Mouse (Mus musculus) frontal cortex, postnatal 14 days (tissue): ENCODE data around the gene Vmn2r3.
"Not testable (repeated sequence)": the region's sequence is repeated elsewhere in the genome, so short reads cannot be mapped to it uniquely, and the experiment has no call there.

Source experiments
- DNase-seq, 2 experiments: peaks; one replicate each; pipeline ENCODE4 v3.0.0; 2022; ENCODE audit warnings: low spot score in 2 of 2

Vmn2r3 gene

GRCm38 (mm10) chr3:64289609-64290008 lies at the start of gene Vmn2r3:
TSS of gene Vmn2r3 (minus strand) at chr3:64289709.
- DNase-seq, result no peak

GRCm38 (mm10) chr3:64332548-64332947 lies 43.0 kb upstream of the Vmn2r3 start:
- no peak for DNase-seq

- no peak for DNase-seq
Measured at GRCm38 (mm10) chr3:64321824-64322223, 32.3 kb upstream of the Vmn2r3 start.

- no peak for DNase-seq
Measured at GRCm38 (mm10) chr3:64306799-64307198, 17.3 kb upstream of the Vmn2r3 start.

GRCm38 (mm10) chr3:64265762-64266112 lies 23.8 kb downstream of the Vmn2r3 start:
- no peak for DNase-seq

- DNase-seq, result not testable (repeated sequence)
Measured at GRCm38 (mm10) chr3:64265056-64265761, 24.3 kb downstream of the Vmn2r3 start.

- DNase-seq, result no peak
Measured at GRCm38 (mm10) chr3:64259582-64259981, 29.9 kb downstream of the Vmn2r3 start.

GRCm38 (mm10) chr3:64251646-64252045 lies 37.9 kb downstream of the Vmn2r3 start:
- no peak for DNase-seq

- not testable (repeated sequence) for DNase-seq
Measured at GRCm38 (mm10) chr3:64250461-64250860, 39.0 kb downstream of the Vmn2r3 start.

GRCm38 (mm10) chr3:64235459-64235858 lies 54.0 kb downstream of the Vmn2r3 start:
- not testable (repeated sequence) for DNase-seq

GRCm38 (mm10) chr3:64233655-64234054 lies 55.9 kb downstream of the Vmn2r3 start:
- not testable (repeated sequence) for DNase-seq

- no peak for DNase-seq
Measured at GRCm38 (mm10) chr3:64227243-64227642, 62.3 kb downstream of the Vmn2r3 start.
